Mouse (Mus musculus) midbrain, embryonic 12.5 days (tissue): ENCODE data around the gene Slc37a1. TPM values are rescaled to one million over a fixed set of nuclear protein-coding genes. Genes with fewer than 3 reads are reported as not detected.

Experiments used
- ATAC-seq: fragments of 200-750 bp; cut with Nextera tagmentation; 2 replicates; pipeline ENCODE4 v1.8.0; 2017; ENCODE audit warnings: low read depth, moderate TSS enrichment, moderate library complexity; ENCODE audit not compliant: low FRiP score
- H3K27ac ChIP-seq: fragments of 300-500 bp; sonication (generic); replicated peaks from 2 replicates; pipeline ENCODE4 v1.5.1; 2016; ENCODE audit warnings: mild to moderate bottlenecking
- H3K27me3 ChIP-seq: fragments of 300-500 bp; sonication (generic); 2 replicates; pipeline ENCODE4 v1.6.1; 2016; ENCODE audit warnings: mild to moderate bottlenecking
- H3K36me3 ChIP-seq: fragments of 300-500 bp; sonication (generic); 2 replicates; pipeline ENCODE4 v1.6.1; 2016
- H3K4me1 ChIP-seq: fragments of 300-500 bp; sonication (generic); 2 replicates; pipeline ENCODE4 v1.6.1; 2016
- H3K4me2 ChIP-seq: fragments of 300-500 bp; sonication (generic); replicated peaks from 2 replicates; pipeline ENCODE4 v1.6.1; 2016; ENCODE audit warnings: mild to moderate bottlenecking, moderate library complexity
- H3K4me3 ChIP-seq: fragments of 300-500 bp; sonication (generic); 2 replicates; pipeline ENCODE4 v1.5.1; 2016; ENCODE audit warnings: mild to moderate bottlenecking
- H3K9ac ChIP-seq: fragments of 300-500 bp; sonication (generic); replicated peaks from 2 replicates; pipeline ENCODE4 v1.6.1; 2016; ENCODE audit warnings: mild to moderate bottlenecking, moderate library complexity
- H3K9me3 ChIP-seq: fragments of 300-500 bp; sonication (generic); 2 replicates; pipeline ENCODE4 v1.6.1; 2016; ENCODE audit warnings: mild to moderate bottlenecking
- WGBS: fragments of 180-500 bp; shearing (Covaris S2); methylation state at CpG from one replicate; pipeline ENCODE4 v1.1.7; 2016; 5-methylcytosine and 5-hydroxymethylcytosine counted together
- polyA plus RNA-seq: library from polyadenylated mRNA; unstranded; fragments of >200 nt; fragmentation: Nextera tagmentation; extraction: Ambion mirVana; gene quantifications from 2 replicates; pipeline ENCODE4 v1.2.1, GENCODE M21; 2016

Slc37a1 gene
- polyA plus RNA-seq, 1 experiment from 2014 or later: 9.3 TPM

DNA sequence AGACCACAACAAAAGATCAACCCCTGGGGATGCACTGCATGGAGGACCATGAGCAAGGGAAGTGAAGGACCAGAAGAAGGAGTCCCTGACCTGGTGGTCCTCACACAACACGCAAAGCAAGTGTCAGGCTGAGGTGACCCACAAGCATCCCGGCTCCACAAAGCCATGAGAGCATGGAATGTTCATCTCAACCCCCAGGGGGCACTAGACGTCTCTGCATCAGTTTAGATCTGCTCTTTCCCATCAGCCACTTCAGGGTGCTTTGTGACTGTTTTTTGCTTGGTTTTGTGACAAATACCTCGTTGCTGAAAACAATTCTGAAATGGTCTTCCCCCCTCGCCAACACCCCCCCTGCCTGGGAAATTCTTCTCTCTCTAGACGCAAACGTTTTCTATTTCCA lies 91.4 kb downstream of the Slc37a1 start:
- no peaks in the 10 kb centered on the region for H3K36me3 ChIP-seq
- ATAC-seq: no peak
- H3K27ac ChIP-seq: no peak overlapping the region
- H3K9ac ChIP-seq: no peak overlapping the region
- no peak overlapping the region; the same call in 1 of the 2 replicates for H3K4me3 ChIP-seq
- H3K27me3 ChIP-seq: peaks cover 3% of the 10 kb centered on the region; the same call in 1 of the 2 replicates
- WGBS: 15% methylated on average over 7 of the region's 7 CpGs
- no peaks in the 10 kb centered on the region for H3K9me3 ChIP-seq
- H3K4me2 ChIP-seq: peak overlapping the region; percentile 32
- peaks cover 6% of the 10 kb centered on the region for H3K4me1 ChIP-seq

DNA sequence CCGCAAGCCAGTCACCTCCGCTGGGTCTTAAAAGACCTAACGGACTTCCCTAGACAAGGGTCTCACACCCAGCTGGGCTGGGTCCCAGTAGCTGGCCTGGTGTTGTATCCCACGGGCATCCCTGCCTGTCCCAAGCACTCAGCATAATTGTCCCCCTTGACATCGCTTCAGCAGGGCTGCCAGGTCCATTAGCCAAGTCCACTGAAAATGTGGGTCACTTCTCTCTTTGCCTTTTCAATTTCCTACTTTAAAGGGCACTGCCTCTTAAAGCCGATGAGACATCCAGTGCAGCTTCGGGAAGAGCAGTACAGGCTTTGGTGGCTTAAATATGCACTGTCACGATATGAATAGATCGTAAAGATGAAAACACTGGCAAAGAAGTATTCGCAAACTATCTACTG lies 91.8 kb downstream of the Slc37a1 start:
- H3K4me3 ChIP-seq: no peak overlapping the region; the same call in 1 of the 2 replicates
- peaks cover 4% of the 10 kb centered on the region for H3K27me3 ChIP-seq
- H3K4me2 ChIP-seq: peak overlapping the region; percentile 32
- no peaks in the 10 kb centered on the region for H3K36me3 ChIP-seq
- no peak for ATAC-seq
- H3K4me1 ChIP-seq: peaks cover 6% of the 10 kb centered on the region
- no peaks in the 10 kb centered on the region for H3K9me3 ChIP-seq
- no peak overlapping the region for H3K9ac ChIP-seq
- WGBS: 66% methylated on average over 10 of the region's 10 CpGs
- no peak overlapping the region for H3K27ac ChIP-seq

DNA sequence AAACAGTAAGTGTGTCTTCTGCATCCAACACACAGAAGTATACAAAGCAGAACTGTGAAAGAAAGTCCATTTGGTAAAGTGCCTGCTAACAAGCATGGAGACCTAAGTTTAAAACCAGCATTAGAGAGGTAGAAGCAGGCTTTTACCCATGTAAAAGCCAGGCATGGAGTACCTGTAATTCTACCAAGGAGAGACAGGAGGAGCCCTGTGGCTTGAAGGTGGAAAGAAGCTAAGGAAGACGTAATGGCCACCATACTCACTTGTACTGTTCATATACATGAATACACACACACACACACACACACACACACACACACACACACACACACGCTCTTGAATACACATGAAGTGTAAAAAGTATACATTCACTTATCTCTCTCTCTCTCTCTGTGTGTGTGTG lies 92.5 kb downstream of the Slc37a1 start:
- H3K36me3 ChIP-seq: no peaks in the 10 kb centered on the region
- no peak overlapping the region for H3K4me2 ChIP-seq
- no peak overlapping the region for H3K4me3 ChIP-seq
- no peak for ATAC-seq
- no peaks in the 10 kb centered on the region for H3K9me3 ChIP-seq
- H3K27ac ChIP-seq: no peak overlapping the region
- H3K4me1 ChIP-seq: peaks cover 6% of the 10 kb centered on the region
- H3K27me3 ChIP-seq: peaks cover 10% of the 10 kb centered on the region
- no peak overlapping the region for H3K9ac ChIP-seq
- WGBS: 85% methylated on average over 2 of the region's 2 CpGs

DNA sequence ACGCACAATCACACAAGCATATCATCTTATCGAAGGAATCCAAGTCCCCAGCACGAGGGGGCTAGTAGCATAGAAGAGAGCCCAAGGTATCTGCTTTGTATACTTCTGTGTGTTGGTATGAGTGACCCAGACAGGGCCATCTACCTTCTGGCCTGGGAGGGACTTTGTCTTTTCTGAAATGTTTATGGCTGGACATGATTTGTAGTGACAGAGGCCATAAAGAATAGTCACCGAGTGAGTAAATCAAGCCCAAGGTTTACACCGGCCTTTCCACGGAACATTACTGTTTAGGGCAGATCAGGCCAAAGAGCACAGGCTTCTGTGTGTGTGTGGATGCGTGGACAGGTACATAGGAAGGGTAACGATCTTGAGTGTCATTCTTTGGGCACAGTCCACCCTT lies 93.3 kb downstream of the Slc37a1 start:
- no peak for ATAC-seq
- Histone ChIP-seq H3K36me3 (no peaks in the 10 kb centered on the region), H3K9me3 (no peaks in the 10 kb centered on the region), H3K27me3 (peaks cover 14% of the 10 kb centered on the region), H3K4me1 (peaks cover 12% of the 10 kb centered on the region), H3K27ac (no peak overlapping the region), H3K4me3 (no peak overlapping the region), H3K9ac (no peak overlapping the region), H3K4me2 (no peak overlapping the region)
- 90% methylated on average over 8 of the region's 8 CpGs for WGBS

DNA sequence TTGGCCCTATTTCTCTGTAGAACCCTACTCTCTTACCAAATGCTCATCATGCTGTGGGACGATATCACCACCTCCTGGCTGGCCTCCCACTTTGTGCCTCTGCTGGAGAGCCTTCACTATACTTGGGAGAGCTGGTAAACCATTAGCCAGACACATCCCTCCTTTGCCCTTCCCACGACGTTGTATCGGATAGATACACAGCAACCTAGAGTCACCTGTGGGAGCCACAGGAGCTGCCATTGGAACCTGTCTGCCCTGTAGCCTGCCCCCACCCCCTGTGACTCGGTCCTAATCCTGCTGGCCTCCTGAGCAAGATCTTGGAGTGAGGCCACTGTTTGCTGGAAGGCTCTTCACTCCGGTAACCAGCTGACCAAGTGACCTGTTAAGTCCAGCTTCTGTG lies 96.7 kb downstream of the Slc37a1 start:
- Histone ChIP-seq H3K27ac (no peak overlapping the region), H3K4me1 (peaks cover 33% of the 10 kb centered on the region), H3K36me3 (no peaks in the 10 kb centered on the region), H3K9ac (no peak overlapping the region), H3K4me3 (no peak overlapping the region), H3K4me2 (no peak overlapping the region), H3K27me3 (peaks cover 21% of the 10 kb centered on the region), H3K9me3 (no peaks in the 10 kb centered on the region)
- no peak for ATAC-seq
- WGBS: 80% methylated on average over 6 of the region's 6 CpGs

DNA sequence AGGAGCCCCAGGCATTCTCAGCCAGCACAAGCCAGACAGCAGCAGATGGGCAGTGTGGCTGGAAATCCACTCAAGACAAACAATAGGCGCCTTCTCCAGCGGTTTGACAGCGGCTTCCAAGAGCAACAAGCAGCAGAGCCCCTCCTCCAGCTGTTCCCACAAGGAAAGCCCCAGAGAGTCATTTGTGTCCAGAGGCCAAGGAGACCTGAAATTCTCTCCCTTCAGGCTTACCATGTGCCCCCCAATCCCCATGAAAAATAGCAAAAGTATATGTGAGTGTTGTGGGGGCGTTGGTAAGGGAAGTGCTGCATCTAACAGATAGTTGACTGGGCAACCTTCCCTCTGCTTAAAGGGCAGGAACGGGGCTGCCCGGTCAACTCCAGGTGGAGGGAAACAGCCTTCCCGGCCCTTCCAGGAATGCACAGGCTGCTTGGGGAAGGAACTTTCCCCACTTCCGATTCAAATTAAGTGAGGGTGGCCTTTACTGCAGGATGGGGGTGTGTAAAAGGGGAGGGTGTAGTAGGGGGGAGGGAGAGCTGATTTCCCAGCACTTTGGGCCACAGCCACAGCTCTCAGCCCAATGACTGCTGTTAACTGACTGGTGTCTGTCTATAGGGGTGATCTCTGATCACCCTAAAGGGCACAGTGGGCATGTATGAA lies 98.5 kb downstream of the Slc37a1 start:
- H3K27ac ChIP-seq: peak overlapping the region; percentile 75
- no peaks in the 10 kb centered on the region for H3K36me3 ChIP-seq
- peaks cover 25% of the 10 kb centered on the region for H3K27me3 ChIP-seq
- H3K4me3 ChIP-seq: peak overlapping the region; percentile 64; the same call in 1 of the 2 replicates
- no peaks in the 10 kb centered on the region for H3K9me3 ChIP-seq
- 0 out of 2 replicates have a peak, but pooled peaks have one; percentile 20 for ATAC-seq
- WGBS: 3% methylated on average over 8 of the region's 8 CpGs
- H3K4me1 ChIP-seq: peaks cover 45% of the 10 kb centered on the region
- peak overlapping the region; percentile 73 for H3K4me2 ChIP-seq
- H3K9ac ChIP-seq: peak overlapping the region; percentile 78

DNA sequence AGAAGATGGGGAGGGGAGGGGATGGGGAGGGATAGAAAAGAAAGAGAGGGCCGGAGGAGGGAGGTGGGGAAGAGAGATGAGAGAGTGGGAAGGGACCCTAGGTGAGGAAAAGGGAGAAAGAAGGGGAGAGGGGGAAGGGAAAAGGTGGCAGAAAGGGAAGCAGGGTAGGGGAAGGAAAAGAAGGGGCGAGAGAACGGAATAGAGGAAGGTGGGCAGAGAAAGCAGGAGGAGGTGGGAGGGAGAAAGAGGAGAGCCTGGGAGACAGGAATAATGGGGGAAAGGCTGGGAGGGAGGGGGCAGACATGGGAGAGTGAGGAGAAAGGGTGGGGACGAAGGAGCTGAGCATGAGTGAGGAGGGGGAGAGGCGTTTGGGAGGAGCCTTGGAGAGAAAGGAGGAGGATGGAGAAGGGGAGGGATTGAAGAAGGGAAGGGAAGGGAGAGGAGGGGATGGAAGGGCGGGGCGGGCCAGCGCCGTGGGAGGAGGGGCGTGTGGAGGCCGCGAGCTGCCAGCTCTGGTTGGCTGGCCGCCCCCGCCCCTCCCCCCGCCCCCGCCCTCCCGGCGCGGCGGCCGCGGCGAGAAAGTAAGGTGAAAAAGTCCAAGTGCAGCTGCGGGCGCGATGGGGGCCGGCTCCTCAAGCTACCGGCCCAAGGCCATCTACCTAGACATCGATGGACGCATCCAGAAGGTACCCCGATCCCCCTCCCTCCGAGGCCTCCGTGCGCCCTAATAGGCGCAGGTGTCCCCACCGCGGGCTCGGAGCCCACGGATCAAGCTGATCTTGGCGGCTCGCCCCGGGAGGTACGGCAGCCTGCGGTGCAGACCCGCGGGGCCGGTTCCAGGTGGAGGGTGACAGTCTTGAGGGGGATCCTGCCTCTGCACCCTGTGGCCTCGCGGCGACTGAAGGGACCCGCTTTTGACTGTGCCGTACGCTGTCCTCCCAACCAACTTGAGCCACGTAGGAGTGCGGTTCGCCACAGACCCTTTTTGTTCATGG lies 99.4 kb downstream of the Slc37a1 start, which contains the start of gene Pde9a:
Pde9a (plus strand) TSS at position 540 of the 995 bp plus-strand sequence.
- Histone ChIP-seq H3K4me2 (peak within 1 kb of the TSS; percentile 73), H3K4me3 (peak within 1 kb of the TSS; percentile 64), H3K27ac (peak within 1 kb of the TSS; percentile 75), H3K9ac (peak within 1 kb of the TSS; percentile 78), H3K27me3 (peaks cover 25% of the 10 kb centered on the region), H3K36me3 (no peaks in the 10 kb centered on the region), H3K9me3 (no peaks in the 10 kb centered on the region), H3K4me1 (peaks cover 48% of the 10 kb centered on the region)
- peak; percentile 90 for ATAC-seq
- 1% methylated on average over 38 of the region's 56 CpGs for WGBS

DNA sequence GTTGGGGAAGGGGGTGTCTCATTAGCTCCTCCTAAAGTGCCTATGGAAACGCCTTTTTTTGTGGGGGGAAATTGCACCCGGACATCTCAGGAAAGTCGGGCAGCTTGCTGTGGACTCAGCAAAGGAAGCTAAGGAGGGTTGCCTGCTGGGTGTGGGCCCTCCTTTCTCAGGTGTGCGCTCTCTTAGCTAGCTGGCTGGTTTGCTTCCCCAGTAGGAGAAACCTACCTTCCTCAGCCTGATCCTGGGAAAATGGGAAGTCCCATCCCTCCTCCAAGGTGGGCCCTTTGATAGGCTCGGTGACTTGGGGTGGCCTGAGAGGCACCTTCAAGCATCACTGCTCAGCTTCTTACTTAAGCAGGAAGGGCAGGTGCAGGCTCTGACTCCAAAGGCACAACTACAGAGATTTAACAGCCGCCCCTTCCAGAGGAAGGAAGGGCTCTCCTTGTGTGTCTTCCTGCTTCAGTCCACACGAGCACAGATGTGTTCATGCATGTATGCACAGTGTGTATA lies 100.2 kb downstream of the Slc37a1 start:
- Histone ChIP-seq H3K27me3 (peaks cover 25% of the 10 kb centered on the region), H3K4me3 (peak overlapping the region; percentile 64), H3K4me2 (peak overlapping the region; percentile 73), H3K4me1 (peaks cover 48% of the 10 kb centered on the region), H3K9me3 (no peaks in the 10 kb centered on the region), H3K9ac (peak overlapping the region; percentile 78), H3K27ac (no peak overlapping the region), H3K36me3 (no peaks in the 10 kb centered on the region)
- ATAC-seq: no peak
- 10% methylated on average over 7 of the region's 7 CpGs for WGBS

DNA sequence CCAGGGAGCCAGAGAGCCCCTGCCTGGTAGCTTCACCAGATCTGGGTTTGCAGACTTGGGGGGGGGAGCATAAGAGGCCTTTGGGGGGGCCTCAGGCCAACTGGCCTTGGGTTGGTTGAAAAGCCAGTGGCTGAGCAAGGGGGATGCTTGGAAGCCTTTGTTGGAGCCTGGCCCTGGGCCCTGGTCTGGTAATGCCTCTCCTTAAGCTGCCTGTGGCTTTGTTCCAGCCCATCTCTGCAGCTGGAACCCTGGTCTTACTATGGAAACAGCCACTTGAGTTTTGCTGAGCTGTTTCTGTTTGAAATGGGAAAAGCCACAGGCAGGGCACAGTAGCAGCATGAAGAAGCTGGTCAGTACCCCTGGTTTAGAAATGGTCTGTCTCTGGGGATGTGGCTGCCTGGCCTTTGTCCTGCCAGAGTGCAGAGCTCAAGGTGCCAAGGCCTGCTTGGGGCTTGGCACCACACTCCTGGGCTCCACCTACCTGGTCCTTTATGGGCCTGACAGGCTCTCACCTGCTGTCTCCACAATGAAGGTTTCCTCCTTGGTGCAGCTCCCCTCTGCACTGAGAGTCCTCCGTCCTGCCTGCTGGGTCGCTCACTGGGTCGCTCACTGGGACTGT lies 102.9 kb downstream of the Slc37a1 start:
- Histone ChIP-seq H3K4me1 (peaks cover 53% of the 10 kb centered on the region), H3K4me2 (no peak overlapping the region; the same call in 1 of the 2 replicates), H3K27ac (0 out of 2 replicates have a peak overlapping the region, but pooled peaks have one; percentile 35), H3K4me3 (no peak overlapping the region), H3K9me3 (no peaks in the 10 kb centered on the region), H3K27me3 (peaks cover 15% of the 10 kb centered on the region), H3K36me3 (no peaks in the 10 kb centered on the region), H3K9ac (peak overlapping the region; percentile 34; the same call in 1 of the 2 replicates)
- 87% methylated on average over 3 of the region's 3 CpGs for WGBS
- ATAC-seq: no peak

DNA sequence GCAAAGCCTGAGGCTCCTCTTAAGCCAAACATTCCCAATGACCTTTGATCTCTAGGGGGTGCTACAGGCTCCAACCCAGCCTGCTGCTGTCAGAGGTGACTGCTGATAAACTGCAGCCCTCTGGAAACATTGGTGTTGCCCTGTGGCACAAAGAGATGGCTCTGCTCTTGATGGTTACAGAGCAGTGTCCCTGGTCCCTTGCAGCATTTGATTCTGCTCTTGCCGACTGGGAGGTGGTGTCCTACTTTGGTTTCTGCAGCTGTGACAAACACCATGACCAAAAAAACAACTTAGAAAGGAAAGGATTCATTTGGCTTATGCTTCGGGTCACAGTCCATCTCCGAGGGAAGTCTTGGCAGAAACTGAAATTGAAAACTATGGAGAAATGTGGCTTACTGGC lies 104.9 kb downstream of the Slc37a1 start:
- 81% methylated on average over 3 of the region's 3 CpGs for WGBS
- Histone ChIP-seq H3K27me3 (peaks cover 13% of the 10 kb centered on the region), H3K9me3 (no peaks in the 10 kb centered on the region), H3K27ac (no peak overlapping the region), H3K4me2 (no peak overlapping the region), H3K9ac (no peak overlapping the region), H3K4me3 (no peak overlapping the region), H3K4me1 (peaks cover 42% of the 10 kb centered on the region), H3K36me3 (no peaks in the 10 kb centered on the region)
- ATAC-seq: no peak

DNA sequence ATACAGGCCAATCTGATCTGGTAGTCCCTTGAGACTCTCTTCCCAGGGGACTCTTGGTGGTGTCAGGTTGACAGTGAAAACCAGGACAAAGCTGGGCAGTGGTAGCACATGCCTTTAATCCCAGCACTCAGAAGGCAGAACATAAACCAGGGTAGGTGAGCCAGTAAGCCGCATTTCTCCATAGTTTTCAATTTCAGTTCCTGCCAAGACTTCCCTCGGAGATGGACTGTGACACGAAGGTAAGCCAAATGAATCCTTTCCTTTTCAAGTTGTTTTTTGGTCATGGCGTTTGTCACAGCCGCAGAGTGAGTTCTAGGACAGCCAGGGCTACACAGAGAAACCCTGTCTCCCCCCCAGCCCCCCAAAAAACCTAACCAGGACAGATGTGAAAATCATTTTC lies 105.4 kb downstream of the Slc37a1 start:
- WGBS: 95% methylated on average over 5 of the region's 5 CpGs
- peaks cover 10% of the 10 kb centered on the region; the same call in 1 of the 2 replicates for H3K27me3 ChIP-seq
- ATAC-seq: no peak
- no peak overlapping the region for H3K4me3 ChIP-seq
- H3K9ac ChIP-seq: no peak overlapping the region
- peaks cover 39% of the 10 kb centered on the region for H3K4me1 ChIP-seq
- no peak overlapping the region for H3K27ac ChIP-seq
- H3K36me3 ChIP-seq: no peaks in the 10 kb centered on the region
- H3K9me3 ChIP-seq: no peaks in the 10 kb centered on the region
- no peak overlapping the region for H3K4me2 ChIP-seq
